Mouse (Mus musculus) thymus, postnatal 14 days (tissue): ENCODE measurements around the gene Camk2g.
"Not testable (repeated sequence)": the region's sequence is repeated elsewhere in the genome, so short reads cannot be mapped to it uniquely, and the experiment has no call there.

Experiments used
- DNase-seq: peaks from one replicate; pipeline ENCODE4 v3.0.0; 2021

Camk2g gene

DNA sequence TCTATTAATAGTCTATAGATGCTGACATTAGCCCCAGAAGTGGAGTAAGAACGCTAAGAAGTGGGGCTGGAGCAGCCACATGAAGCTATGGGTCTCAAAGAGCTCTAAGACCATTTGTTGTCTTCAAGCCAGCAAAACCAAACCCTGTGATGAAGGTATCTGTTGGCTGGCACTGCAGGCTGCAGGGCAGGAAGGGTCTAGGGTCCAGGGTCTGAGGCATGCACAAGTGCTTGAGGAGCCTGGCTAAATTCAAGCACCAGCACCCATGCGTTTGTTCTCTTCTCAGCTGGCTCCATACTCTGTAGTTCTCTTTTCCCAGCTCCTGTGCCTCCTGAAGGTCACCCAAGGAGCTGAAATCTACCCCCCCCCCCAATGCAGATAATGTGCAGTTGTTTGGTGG is 58.8 kb downstream of the Camk2g start:
- DNase-seq = no peak

DNA sequence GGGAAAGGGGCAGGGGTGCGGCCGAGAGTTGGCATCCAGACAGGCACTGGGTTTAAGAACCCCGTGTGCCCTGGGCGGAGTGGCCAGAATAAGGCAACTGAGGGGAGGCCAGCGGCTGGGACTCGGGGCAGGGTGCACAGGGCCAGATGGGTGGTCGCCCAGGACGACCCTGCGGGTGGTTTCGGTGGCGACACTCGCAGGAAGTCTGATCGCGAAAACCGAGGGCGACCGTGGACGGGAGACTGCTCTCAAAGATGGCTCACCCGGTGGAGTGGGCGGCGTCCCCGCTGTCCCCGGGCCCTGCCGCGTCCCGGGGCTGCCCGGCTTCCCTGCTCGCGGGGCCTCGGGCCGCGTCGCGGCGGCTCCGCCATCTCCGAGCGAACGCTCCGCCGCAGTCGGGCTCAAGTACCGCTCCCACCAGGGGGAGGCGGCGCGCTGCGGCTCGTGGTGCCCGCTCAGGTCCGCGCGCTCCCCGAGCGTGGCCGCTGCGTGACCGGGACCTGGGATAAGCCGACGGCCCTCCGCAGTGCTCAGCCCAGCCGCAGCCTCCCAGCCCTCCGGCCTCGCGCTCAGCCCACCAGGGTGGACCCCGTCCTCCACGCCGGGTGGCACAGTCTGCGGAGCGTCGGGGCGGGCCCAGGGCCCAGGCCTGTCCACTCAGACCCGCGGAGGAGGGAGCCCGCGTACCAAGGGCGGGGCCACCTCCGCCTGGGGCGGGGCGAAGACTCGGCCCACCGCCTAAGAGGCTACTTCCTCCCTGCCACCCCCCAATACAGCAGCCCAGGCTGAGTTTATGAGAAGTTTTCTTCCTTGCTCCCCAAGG is 59.7 kb downstream of the Camk2g start, which contains the start of gene Ndst2:
Gene Ndst2, minus strand, starts transcription at position 611 of the 823 bp plus-strand sequence.
- DNase-seq = peak; percentile 83

DNA sequence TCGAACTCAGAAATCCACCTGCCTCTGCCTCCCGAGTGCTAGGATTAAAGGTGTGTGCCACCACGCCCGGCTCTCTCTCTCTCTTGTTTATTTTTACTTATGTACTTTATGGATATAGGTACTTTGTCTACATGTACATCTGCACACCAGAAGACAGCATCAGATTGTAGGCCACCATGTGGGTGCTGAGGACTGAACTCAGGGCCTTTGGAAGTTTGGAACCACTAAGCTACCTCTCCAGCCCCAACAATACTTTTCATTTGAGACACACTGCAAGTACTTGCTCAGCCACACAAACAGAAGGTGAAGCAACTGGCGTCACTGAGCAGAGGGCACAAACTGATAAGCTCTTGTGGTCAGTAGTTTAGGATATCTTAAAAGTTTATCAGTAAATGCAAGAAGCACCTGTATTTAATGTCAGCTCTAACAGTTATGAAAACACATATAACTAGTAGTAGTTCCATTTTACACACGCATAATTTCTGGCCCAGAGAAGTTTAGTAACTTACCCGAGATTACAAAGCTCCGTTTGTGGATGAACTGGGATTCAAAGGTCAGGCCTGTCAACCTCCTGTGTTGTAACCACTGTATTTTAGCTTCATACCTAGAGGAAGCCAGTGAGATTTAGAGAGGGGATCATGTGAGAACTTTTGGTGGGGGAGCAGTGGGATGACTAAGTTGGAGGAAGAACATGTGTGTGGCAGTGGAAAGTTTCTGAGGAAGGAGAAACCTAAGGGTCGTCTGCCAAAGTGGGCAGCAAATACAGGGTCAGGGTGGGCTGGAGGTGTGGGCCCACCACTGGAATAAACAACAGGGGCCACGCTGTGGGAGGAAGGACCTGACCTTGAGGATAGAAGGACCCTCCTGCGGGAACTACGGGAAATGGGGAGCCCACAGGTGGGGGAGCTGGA is 60.6 kb downstream of the Camk2g start:
- DNase-seq = no peak

DNA sequence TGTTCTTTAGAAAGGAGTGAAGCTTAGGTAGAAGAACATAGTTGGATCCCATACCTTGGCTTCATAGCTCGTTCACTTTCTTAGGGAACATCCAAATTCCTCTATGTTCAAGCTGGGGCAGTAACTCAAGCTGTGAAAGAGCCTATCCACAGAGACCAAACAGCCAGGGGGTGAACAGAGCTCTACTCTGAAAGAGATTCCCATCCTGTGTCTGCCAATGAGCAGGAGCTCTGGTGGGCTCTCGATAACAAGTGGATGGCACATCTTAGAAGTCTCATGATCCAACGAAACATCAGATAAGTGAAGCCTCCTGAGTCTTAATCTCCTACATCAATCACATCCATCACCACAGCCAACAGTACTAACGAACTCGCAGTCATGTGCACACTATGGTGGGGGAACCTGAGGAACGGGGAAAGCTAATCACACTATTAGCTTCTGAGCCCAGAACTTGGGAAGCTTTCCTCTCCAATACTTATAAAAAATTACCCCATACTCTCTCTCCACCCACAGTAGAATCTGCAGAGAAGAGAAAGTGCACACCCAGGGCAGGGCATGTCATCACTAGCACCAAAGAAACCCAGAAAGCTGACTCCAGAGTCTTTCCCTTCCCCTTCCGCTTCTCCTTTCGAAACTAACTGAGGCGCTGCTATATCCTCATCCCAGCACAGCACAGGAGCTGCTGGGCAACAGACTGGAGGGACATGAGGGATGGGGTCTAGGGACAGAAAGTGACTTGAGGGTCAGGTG is 62.9 kb downstream of the Camk2g start:
- DNase-seq = no peak

DNA sequence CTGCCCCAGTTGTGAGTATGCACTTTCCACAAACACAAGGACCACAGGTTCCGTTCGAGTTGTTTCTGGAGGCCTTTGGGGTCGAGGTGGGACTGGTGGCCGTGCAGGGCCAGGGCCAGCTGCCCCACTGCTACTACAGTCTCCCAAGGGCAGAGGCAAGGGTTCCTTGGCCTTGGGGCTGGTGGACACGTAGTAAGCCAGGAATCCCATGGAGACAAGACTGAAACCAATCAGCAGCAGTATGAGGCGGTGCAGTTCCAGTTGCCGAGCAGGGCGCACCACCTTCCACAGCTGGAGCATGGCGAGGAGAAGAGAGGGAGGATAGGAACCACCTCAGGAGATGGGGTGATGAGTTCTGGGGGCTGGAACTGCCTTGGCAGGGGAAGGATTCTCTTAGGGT is 64.0 kb downstream of the Camk2g start:
- no peak for DNase-seq

- DNase-seq = no peak
Observed at GRCm38 (mm10) chr14:20725660-20726339, 68.1 kb downstream of the Camk2g start.

GRCm38 (mm10) chr14:20724043-20724442 is 69.8 kb downstream of the Camk2g start:
- DNase-seq = peak; percentile 62

DNA sequence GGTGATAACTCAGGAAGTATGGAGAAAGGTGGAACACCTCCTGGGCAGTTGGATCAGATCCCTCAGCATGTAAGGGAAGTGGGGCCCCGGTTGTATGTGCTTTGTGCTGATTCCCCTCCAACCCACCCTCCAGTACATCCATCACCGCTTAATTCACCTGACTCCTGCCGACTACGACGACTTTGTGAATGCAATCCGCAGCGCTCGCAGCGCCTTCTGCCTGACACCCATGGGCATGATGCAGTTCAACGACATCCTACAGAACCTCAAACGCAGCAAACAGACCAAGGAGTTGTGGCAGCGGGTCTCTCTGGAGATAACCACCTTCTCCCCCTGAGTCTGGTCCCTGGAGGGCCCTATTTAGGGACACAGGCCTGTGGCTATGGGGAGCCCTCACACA is 70.9 kb downstream of the Camk2g start:
- DNase-seq = no peak

- DNase-seq = no peak
Observed at GRCm38 (mm10) chr14:20721371-20721770, 72.5 kb downstream of the Camk2g start.

GRCm38 (mm10) chr14:20719767-20720166 is 74.1 kb downstream of the Camk2g start:
- no peak for DNase-seq

DNA sequence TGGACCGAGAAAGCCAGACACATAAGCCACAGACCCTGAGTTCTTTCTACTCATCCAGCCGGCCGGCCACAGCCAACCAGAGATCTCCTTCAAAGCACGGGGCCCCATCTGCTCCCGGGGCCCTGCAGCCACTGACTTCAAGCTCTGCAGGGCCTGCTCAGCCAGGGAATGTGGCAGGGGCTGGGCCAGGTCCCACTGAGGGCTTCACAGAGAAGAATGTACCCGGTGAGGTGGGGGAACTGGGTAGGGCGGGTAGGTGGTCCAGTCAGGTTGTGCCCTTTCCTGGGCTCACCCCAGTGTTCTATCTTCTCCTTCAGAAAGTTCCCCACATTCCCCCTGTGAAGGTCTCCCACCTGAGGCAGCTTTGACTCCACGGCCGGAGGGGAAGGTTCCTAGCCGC is 75.4 kb downstream of the Camk2g start:
- DNase-seq = no peak

DNA sequence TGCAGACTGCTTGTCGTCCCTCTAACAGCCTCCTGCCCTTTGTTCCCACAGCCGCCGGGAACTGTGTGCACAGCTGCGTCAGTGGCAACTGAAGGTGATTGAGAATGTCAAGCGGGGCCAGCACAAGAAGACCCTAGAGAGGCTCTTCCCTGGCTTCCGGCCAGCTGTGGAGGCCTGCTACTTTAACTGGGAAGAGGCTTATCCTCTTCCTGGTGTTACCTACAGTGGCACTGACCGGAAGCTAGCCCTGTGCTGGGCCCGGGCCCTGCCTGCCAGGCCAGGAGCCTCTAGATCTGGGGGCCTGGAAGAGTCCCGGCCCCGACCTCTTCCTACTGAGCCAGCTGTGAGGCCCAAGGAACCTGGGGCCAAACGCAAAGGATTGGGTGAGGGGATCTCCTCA is 80.1 kb downstream of the Camk2g start:
- DNase-seq = no peak

GRCm38 (mm10) chr14:20708239-20708638 is 85.6 kb downstream of the Camk2g start:
- no peak for DNase-seq

GRCm38 (mm10) chr14:20707201-20708190 is 86.4 kb downstream of the Camk2g start, which contains the start of gene Zswim8:
Zswim8 (plus strand) TSS chr14:20707552.
- DNase-seq = peak; percentile 74

DNA sequence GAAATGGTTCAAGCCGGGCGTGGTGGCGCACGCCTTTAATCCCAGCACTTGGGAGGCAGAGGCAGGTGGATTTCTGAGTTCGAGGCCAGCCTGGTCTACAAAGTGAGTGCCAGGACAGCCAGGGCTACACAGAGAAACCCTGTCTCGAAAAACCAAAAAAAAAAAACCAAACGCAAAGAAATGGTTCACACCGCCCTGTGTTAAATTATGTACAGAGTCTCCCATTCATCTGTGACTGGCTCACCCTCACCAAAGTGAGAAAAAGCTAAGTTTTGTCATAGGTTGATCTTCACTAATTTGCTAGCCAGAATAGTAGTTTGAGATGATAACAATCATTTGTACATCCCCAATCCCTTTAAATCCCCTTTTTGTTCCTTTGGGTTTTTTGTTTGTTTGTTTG is 90.4 kb downstream of the Camk2g start:
- DNase-seq = not testable (repeated sequence)

- peak; percentile 85 for DNase-seq
Observed at GRCm38 (mm10) chr14:20702741-20703381, 91.0 kb downstream of the Camk2g start, which contains the start of gene Chchd1. Chchd1 (plus strand) TSS chr14:20703006.

DNA sequence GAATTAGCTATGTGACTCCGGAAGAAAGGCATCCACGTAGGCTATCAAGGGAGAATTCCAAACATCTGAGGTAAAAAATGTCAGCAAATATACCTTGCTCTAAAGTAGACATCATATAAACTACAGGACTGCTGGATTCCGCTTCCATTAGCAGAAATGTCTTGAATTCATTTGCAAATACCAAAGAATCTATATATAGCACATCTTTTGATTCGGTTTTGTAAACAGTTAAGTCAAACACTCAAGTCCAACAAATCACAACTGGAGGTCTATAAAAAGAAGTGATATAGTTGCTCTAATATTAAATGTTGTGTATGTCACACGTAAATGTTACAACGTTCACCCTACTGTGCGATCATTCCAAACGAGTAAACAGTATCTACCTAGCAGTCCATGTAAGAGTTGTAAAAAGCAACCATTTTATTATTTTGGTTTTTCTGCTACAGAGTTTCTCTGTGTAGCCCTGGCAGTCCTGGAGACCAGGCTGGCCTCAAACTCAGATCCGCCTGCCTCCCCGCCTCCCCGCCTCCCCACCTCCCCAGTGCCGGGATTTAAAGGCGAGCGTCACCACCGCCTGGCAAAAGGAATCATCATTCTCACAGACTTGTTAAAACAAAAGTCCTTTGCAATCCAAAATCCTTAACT is 91.7 kb downstream of the Camk2g start:
- DNase-seq = no peak

DNA sequence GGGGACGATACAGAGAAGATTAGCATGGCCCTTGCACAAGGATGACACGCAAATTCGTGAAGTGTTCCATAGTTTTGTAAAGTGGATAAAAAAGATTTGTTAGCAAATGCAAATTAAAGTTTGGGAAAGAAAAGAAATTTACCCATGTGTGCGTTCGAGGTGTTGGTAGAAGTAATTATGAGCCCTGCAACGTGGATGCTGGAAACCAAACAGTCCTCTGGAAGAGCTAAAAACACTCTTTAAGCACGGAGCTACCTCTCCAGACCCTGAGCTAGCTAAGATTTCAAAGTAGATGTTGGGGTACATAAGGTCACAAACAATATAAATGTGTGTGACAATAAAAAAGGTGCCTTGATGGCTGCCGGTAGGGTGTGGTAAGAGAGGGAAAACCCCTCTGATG is 92.3 kb downstream of the Camk2g start:
- DNase-seq = no peak

GRCm38 (mm10) chr14:20700362-20700761 is 93.5 kb downstream of the Camk2g start:
- DNase-seq = no peak

DNA sequence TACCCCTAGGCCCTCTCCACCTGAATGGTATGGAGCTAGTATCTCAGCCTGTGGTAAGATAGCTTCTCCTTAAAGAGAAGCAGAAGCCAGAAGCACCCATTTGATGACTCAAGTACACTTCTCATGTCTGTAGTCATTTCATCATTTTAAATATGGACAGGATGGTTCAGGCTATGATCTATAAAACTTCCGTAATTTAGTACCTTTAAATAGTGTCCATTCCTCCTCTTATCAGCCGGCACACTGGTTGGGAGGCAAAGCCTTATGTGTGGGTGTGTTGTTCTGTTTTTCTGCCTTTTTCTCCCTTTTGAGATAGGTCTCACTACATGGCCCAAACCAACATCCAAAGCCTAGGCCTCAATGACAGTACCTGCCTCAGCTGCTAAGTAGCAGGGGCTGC is 95.4 kb downstream of the Camk2g start:
- no peak for DNase-seq
